Mouse (Mus musculus): Measurements from ENCODE around the gene Dusp3. TPM values are rescaled to one million over a fixed set of nuclear protein-coding genes. Genes with fewer than 3 reads are reported as not detected.
A peak's percentile ranks its signal among the peaks of the same experiment; 100 is the strongest.

Gene Dusp3
- polyA plus RNA-seq, 1 experiment from 2014 or later = 9.8 TPM

- H3K9ac ChIP-seq = peak overlapping the region; percentile 38
- no peak for ATAC-seq (ENCODE audit: low read depth)
Observed at GRCm38 (mm10) chr11:101963473-101964291, 23.1 kb downstream of the Dusp3 start.

DNA sequence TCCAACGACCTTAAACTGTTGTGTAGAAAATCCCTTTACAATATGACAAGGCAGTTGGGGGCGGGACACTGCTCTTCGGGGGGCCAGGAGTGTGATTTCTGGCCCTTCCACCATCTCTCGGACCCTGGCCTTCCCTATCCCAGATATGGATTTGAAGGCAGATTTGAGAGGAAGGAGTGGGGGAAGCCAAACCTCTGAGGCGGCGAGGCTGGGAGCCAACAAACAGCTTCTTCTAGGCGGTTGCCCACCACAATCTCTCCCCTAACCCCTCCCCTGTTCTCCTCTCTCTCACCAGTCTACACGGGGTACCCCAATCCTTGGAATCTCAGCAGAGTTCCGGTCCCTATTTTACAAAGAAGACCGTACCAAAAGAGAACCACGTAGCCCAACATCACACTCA, 23.8 kb downstream of the Dusp3 start:
- ATAC-seq (ENCODE audit: low read depth) (no peak), DNase-seq (no peak)
- Histone ChIP-seq H3K27me3 (peaks cover 92% of the 10 kb centered on the region), H3K9me3 (replicated peaks) (no peaks in the 10 kb centered on the region), H3K4me2 (peak overlapping the region; percentile 62; the same call in 1 of the 2 replicates), H3K9ac (no peak overlapping the region), H3K4me1 (replicated peaks) (peaks cover 4% of the 10 kb centered on the region), H3K27ac (no peak overlapping the region), H3K4me3 (replicated peaks) (no peak overlapping the region), H3K36me3 (no peaks in the 10 kb centered on the region)
- 3% methylated on average over 11 of the region's 11 CpGs for WGBS (ENCODE audit: insufficient replicate concordance)

More at GRCm38 (mm10) chr11:101963473-101964291, 23.1 kb downstream of the Dusp3 start:
- WGBS (ENCODE audit: insufficient replicate concordance) = under 1% methylated on average over 78 of the region's 78 CpGs
- Histone ChIP-seq H3K4me1 (replicated peaks) (peaks cover 4% of the 10 kb centered on the region), H3K27ac (no peak overlapping the region), H3K27me3 (peaks cover 95% of the 10 kb centered on the region), H3K36me3 (no peaks in the 10 kb centered on the region), H3K4me3 (replicated peaks) (peak overlapping the region; percentile 43), H3K9me3 (replicated peaks) (no peaks in the 10 kb centered on the region), H3K4me2 (peak overlapping the region; percentile 62)
- DNase-seq = no peak

DNA sequence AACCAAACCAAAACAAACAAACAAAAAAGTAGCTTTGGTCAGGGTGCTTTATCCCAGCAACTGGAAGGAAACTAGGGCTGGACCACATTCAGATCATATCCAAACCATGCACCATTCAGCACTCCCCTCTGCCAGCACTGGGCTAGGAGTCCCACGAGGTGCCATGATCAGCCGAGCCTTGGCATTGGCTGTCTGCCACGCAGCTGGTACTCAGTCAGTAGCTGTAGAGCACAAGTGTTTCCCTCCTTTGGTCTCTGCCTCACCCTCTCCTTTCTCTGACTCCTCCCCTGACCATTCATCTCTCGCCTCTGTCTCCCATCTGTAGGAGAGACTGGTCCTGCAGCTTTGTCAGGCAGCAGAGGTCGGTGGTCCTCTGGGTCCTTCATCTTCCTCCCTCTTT, 29.3 kb downstream of the Dusp3 start:
- Histone ChIP-seq H3K9ac (no peak overlapping the region), H3K4me1 (replicated peaks) (peaks cover 14% of the 10 kb centered on the region)

DNA sequence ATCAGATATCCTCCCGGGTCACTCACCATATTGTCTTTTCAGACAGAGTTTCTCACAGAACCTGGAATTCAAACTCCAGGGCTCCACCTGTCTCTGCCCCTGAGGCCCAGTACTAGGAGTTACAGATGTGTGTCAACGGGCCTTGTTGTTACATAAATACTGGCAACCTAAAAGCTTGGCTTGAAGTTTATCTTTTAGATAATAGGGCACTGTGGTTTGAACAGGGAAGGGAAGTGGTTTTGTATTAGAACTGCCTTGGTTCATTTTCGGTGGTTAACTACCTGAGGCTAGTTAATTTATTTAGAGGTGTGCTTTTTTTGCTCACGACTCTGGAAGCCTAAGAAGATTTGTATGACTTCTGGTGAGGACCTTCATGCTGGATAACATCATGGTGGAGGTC, 33.4 kb downstream of the Dusp3 start:
- peak overlapping the region; percentile 33; the same call in 1 of the 2 replicates for H3K4me2 ChIP-seq
- H3K9ac ChIP-seq = no peak overlapping the region
- H3K4me1 ChIP-seq (replicated peaks) = peaks cover 21% of the 10 kb centered on the region
- no peaks in the 10 kb centered on the region for H3K9me3 ChIP-seq (replicated peaks)
- WGBS (ENCODE audit: insufficient replicate concordance) = 6% methylated on average over 4 of the region's 4 CpGs
- no peak overlapping the region for H3K4me3 ChIP-seq (replicated peaks)
- no peak overlapping the region for H3K27ac ChIP-seq
- DNase-seq = no peak
- H3K36me3 ChIP-seq = no peaks in the 10 kb centered on the region
- H3K27me3 ChIP-seq = peaks cover 46% of the 10 kb centered on the region
- ATAC-seq (ENCODE audit: low read depth) = no peak

More for the DNA sequence above, 29.3 kb downstream of the Dusp3 start:
- DNase-seq (no peak), ATAC-seq (ENCODE audit: low read depth) (no peak)
- Histone ChIP-seq H3K4me2 (no peak overlapping the region), H3K4me3 (replicated peaks) (no peak overlapping the region), H3K27ac (no peak overlapping the region), H3K36me3 (no peaks in the 10 kb centered on the region), H3K9me3 (replicated peaks) (no peaks in the 10 kb centered on the region), H3K27me3 (peaks cover 60% of the 10 kb centered on the region)
- 53% methylated on average over 5 of the region's 5 CpGs for WGBS (ENCODE audit: insufficient replicate concordance)

DNA sequence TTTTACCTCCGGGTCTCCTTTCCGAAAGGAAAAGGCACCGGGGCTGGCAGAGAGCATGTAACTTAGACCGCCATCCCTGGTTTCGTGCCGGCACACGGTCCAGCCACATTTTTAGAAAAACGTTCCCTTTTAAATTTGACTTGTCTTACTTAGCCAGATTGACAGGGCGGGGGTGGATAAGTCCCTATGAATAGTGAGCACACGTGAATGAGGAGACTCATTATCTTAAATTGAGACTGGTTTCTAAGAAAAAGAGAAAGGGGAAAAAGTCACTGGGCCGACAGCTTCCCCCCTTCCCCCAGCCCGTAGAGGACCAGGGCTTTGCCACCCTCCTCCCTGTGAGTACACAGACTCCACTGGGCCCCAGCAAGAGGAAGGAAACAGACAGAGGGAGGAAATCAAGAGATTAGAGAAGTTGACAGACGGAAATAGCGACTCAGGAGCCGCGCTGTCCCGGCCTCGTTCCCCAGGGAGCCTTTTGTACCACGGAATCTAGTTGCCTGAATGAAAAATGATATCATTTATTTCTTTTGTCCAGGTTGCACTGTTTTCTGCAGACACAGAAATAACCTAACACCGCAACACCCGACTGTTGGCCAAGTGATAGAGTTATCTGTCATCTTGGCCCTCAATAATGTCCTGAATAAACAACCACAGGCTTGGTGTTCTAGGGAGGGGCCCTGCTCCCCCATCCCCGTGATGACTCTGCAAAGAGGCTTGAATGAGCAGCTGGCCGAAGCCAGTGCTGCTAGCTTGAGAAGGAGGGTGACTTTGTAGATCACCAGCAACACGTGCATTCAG, 34.1 kb downstream of the Dusp3 start:
- ATAC-seq (ENCODE audit: low read depth) (peak; percentile 65), DNase-seq (no peak)
- H3K4me2 ChIP-seq = peak overlapping the region; percentile 33
- H3K4me1 ChIP-seq (replicated peaks) = peaks cover 21% of the 10 kb centered on the region
- H3K27me3 ChIP-seq = peaks cover 42% of the 10 kb centered on the region
- no peak overlapping the region for H3K9ac ChIP-seq
- no peaks in the 10 kb centered on the region for H3K9me3 ChIP-seq (replicated peaks)
- no peak overlapping the region; the same call in 1 of the 2 replicates for H3K27ac ChIP-seq
- no peaks in the 10 kb centered on the region for H3K36me3 ChIP-seq
- no peak overlapping the region; the same call in 1 of the 2 replicates for H3K4me3 ChIP-seq (replicated peaks)
- WGBS (ENCODE audit: insufficient replicate concordance) = 6% methylated on average over 24 of the region's 24 CpGs

DNA sequence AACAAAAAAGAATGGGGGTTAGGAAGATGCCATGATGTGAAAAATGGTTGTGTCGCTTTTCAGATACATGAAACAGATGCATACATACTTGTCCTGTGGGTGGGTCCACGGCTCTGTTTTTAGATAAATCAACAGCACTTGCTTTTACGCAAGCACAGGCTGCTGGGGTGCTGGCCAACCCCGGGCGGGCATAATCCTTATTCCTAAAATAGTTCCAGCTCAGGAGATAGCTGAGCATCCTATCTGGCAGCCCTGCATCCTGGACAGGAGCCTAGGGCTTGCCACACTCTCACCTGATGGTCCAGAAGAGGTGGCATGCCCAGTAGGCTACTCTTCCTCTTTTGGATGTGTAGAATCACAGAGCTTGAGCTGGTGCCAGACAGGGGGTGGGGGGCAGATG, 36.8 kb downstream of the Dusp3 start:
- H3K4me1 ChIP-seq (replicated peaks) = peaks cover 21% of the 10 kb centered on the region
- no peaks in the 10 kb centered on the region for H3K9me3 ChIP-seq (replicated peaks)
- H3K4me3 ChIP-seq (replicated peaks) = no peak overlapping the region
- no peaks in the 10 kb centered on the region for H3K36me3 ChIP-seq
- 65% methylated on average over 5 of the region's 5 CpGs for WGBS (ENCODE audit: insufficient replicate concordance)
- H3K27me3 ChIP-seq = peaks cover 32% of the 10 kb centered on the region
- H3K9ac ChIP-seq = no peak overlapping the region
- H3K27ac ChIP-seq = no peak overlapping the region
- no peak overlapping the region for H3K4me2 ChIP-seq
- ATAC-seq (ENCODE audit: low read depth) = no peak
- no peak for DNase-seq

DNA sequence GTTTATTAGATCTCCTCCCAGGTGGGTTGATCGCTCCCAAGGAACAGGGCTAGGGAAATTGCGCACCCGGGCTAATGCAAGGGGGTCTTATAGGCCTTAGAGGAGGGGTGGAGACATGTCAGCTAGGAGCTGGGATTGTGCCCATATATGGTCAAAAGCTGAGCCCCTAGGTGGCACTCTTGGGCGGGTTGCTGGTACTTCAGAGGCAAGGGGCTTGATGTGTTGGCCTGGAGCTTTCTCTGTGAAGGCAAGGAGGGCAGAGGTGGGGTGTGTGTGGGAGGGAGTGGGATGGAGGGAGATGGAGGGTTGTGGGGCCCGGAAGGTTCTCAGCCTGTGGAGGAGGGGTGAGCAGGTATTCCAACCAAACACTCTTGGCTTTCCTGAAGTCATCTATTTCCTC, 40.3 kb downstream of the Dusp3 start:
- Histone ChIP-seq H3K9ac (no peak overlapping the region), H3K4me1 (replicated peaks) (no peaks in the 10 kb centered on the region), H3K4me2 (no peak overlapping the region), H3K27me3 (peaks cover 10% of the 10 kb centered on the region; the same call in 1 of the 2 replicates), H3K27ac (no peak overlapping the region), H3K9me3 (replicated peaks) (no peaks in the 10 kb centered on the region), H3K4me3 (replicated peaks) (no peak overlapping the region), H3K36me3 (no peaks in the 10 kb centered on the region)
- 46% methylated on average over 5 of the region's 5 CpGs for WGBS (ENCODE audit: insufficient replicate concordance)
- ATAC-seq (ENCODE audit: low read depth) (no peak), DNase-seq (no peak)

GRCm38 (mm10) chr11:101943055-101943454, 43.8 kb downstream of the Dusp3 start:
- DNase-seq (no peak), ATAC-seq (ENCODE audit: low read depth) (no peak)
- Histone ChIP-seq H3K27me3 (peaks cover 14% of the 10 kb centered on the region), H3K4me1 (replicated peaks) (no peaks in the 10 kb centered on the region), H3K9me3 (replicated peaks) (no peaks in the 10 kb centered on the region), H3K4me3 (replicated peaks) (no peak overlapping the region), H3K9ac (no peak overlapping the region), H3K4me2 (no peak overlapping the region), H3K36me3 (no peaks in the 10 kb centered on the region), H3K27ac (no peak overlapping the region)
- 33% methylated on average over 3 of the region's 3 CpGs for WGBS (ENCODE audit: insufficient replicate concordance)

DNA sequence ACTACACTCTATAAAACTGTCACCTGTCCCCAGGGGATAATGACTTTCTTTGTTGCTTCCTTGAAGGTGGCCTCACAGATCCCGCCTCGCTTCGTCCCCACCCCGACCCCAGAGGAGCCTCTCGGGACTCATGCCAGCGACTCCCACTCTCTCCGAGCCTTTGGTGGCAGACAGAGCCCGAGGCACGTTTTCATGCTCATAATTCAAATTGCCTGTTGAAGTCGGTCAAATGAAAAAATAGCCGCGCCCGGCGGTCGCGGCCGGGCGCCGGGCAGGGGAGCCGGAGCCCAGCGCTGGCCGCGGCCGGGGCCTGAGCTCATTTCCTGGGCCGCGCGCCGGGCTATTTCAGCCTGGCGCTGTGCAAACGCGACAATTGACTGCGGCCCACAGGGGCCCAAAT, 49.7 kb downstream of the Dusp3 start:
- Histone ChIP-seq H3K27me3 (peaks cover 45% of the 10 kb centered on the region), H3K9ac (peak overlapping the region; percentile 36; the same call in 1 of the 2 replicates), H3K4me2 (peak overlapping the region; percentile 70), H3K36me3 (no peaks in the 10 kb centered on the region), H3K4me1 (replicated peaks) (peaks cover 9% of the 10 kb centered on the region; the same call in 1 of the 2 replicates), H3K27ac (no peak overlapping the region), H3K9me3 (replicated peaks) (no peaks in the 10 kb centered on the region), H3K4me3 (replicated peaks) (peak overlapping the region; percentile 44)
- 1% methylated on average over 32 of the region's 32 CpGs for WGBS (ENCODE audit: insufficient replicate concordance)
- DNase-seq (no peak), ATAC-seq (ENCODE audit: low read depth) (no peak)

DNA sequence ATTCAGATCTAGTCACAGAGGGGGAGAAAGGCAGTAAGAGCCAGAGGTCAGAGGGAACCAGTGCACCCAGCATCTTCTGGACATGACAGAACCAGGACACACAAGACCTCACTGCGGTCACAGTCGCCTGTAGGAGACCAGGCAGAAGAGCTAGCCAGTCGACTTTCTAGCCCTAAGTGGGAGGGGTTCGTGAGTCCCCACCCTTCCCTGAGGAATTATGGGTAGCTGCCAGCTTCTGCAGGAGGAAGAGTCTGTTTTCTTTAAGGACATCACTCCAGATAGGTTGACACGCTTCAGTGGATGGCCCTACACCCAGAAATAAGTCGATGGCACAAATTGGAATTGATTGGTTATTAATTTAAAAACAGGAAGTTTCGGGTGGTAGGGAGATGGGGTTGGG, 50.4 kb downstream of the Dusp3 start:
- 23% methylated on average over 7 of the region's 7 CpGs for WGBS (ENCODE audit: insufficient replicate concordance)
- Histone ChIP-seq H3K27ac (no peak overlapping the region), H3K27me3 (peaks cover 45% of the 10 kb centered on the region), H3K4me3 (replicated peaks) (no peak overlapping the region), H3K4me1 (replicated peaks) (peaks cover 9% of the 10 kb centered on the region; the same call in 1 of the 2 replicates), H3K9me3 (replicated peaks) (no peaks in the 10 kb centered on the region), H3K4me2 (peak overlapping the region; percentile 70), H3K9ac (no peak overlapping the region), H3K36me3 (no peaks in the 10 kb centered on the region)
- no peak for DNase-seq
- no peak for ATAC-seq (ENCODE audit: low read depth)

DNA sequence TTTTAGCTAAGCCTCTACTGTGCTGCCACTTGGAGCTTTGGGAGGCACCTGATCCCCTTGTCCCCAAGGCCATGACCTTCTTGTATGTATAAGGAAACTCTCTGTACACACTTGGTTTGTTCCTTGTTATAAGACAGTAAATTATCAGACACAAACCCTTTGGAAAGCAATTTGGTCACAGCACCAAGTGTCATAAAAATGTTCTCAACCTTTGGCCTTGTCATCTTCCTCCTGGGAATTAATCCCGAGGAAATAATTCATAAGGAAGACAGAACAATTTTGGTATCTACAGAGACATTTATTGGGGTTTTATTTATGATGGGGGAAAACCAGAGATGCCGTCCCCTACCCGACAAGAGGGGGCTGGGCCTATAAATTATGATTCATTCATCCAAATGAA, 51.1 kb downstream of the Dusp3 start:
- 72% methylated on average over 3 of the region's 3 CpGs for WGBS (ENCODE audit: insufficient replicate concordance)
- no peaks in the 10 kb centered on the region for H3K36me3 ChIP-seq
- H3K4me2 ChIP-seq = no peak overlapping the region
- no peak overlapping the region for H3K27ac ChIP-seq
- peaks cover 45% of the 10 kb centered on the region for H3K27me3 ChIP-seq
- DNase-seq (no peak), ATAC-seq (ENCODE audit: low read depth) (no peak)
- peaks cover 9% of the 10 kb centered on the region for H3K4me1 ChIP-seq (replicated peaks)
- H3K9ac ChIP-seq = no peak overlapping the region
- no peak overlapping the region for H3K4me3 ChIP-seq (replicated peaks)
- no peaks in the 10 kb centered on the region for H3K9me3 ChIP-seq (replicated peaks)

Measured in liver, embryonic 13.5 days (tissue).